Mouse (Mus musculus) midbrain, embryonic 14.5 days (tissue): ENCODE results near the gene Ccdc73. TPM values are rescaled to one million over a fixed set of nuclear protein-coding genes. Genes with fewer than 3 reads are reported as not detected.

Experiments used
- ATAC-seq: fragments of 200-750 bp; cut with Nextera tagmentation; 2 replicates; pipeline ENCODE4 v1.8.0; 2017; ENCODE audit warnings: moderate number of reproducible peaks, moderate library complexity; ENCODE audit not compliant: low FRiP score, low TSS enrichment
- DNase-seq: peaks from one replicate; pipeline ENCODE4 v3.0.0-alpha.2; 2015
- H3K27ac ChIP-seq: fragments of 300-500 bp; sonication (generic); replicated peaks from 2 replicates; pipeline ENCODE4 v1.5.1; 2014; ENCODE audit warnings: mild to moderate bottlenecking, low read depth, low read length, moderate library complexity
- H3K27me3 ChIP-seq: fragments of 300-500 bp; sonication (generic); 2 replicates; pipeline ENCODE4 v1.6.1; 2014; ENCODE audit warnings: low read length, control low read depth, mixed read lengths; ENCODE audit not compliant: control insufficient read depth, insufficient read depth
- H3K36me3 ChIP-seq: fragments of 300-500 bp; sonication (generic); 2 replicates; pipeline ENCODE4 v1.6.1; 2014; ENCODE audit warnings: low read length, control low read depth; ENCODE audit not compliant: control insufficient read depth, insufficient read depth
- H3K4me1 ChIP-seq: fragments of 300-500 bp; sonication (generic); 2 replicates; pipeline ENCODE4 v1.6.1; 2014; ENCODE audit warnings: mild to moderate bottlenecking, antibody characterized with exemption, low read length, control low read depth; ENCODE audit not compliant: control insufficient read depth, insufficient read depth
- H3K4me2 ChIP-seq: fragments of 300-500 bp; sonication (generic); 2 replicates; pipeline ENCODE4 v1.6.1; 2014; ENCODE audit warnings: mild to moderate bottlenecking, low read length, moderate library complexity
- H3K4me3 ChIP-seq: fragments of 300-500 bp; sonication (generic); replicated peaks from 2 replicates; pipeline ENCODE4 v1.5.1; 2014; ENCODE audit warnings: low read depth, low read length
- H3K9ac ChIP-seq: fragments of 300-500 bp; sonication (generic); replicated peaks from 2 replicates; pipeline ENCODE4 v1.6.1; 2014; ENCODE audit warnings: mild to moderate bottlenecking, low read length, moderate library complexity
- H3K9me3 ChIP-seq: fragments of 300-500 bp; sonication (generic); 2 replicates; pipeline ENCODE4 v1.6.1; 2016; ENCODE audit warnings: low read length, control low read depth, mixed read lengths; ENCODE audit not compliant: control insufficient read depth
- WGBS: fragments of 180-500 bp; shearing (Covaris S2); extraction: QIAGEN DNeasy Blood & Tissue Kit; methylation state at CpG from one replicate; pipeline ENCODE4 v1.1.7; 2014; 5-methylcytosine and 5-hydroxymethylcytosine counted together
- polyA plus RNA-seq: library from polyadenylated mRNA; unstranded; fragments of >200 nt; fragmentation: Nextera tagmentation; extraction: Ambion mirVana; gene quantifications from 2 replicates; pipeline ENCODE4 v1.2.1, GENCODE M21; 2014

Ccdc73 gene
- polyA plus RNA-seq, 1 experiment from 2014 or later, result 6.7 TPM

GRCm38 (mm10) chr2:105026950-105027695 lies 159.5 kb downstream of the Ccdc73 start:
- H3K27me3 ChIP-seq, result no peaks in the 10 kb centered on the region
- WGBS, result 88% methylated on average over 22 of the region's 22 CpGs
- no peaks in the 10 kb centered on the region for H3K4me1 ChIP-seq
- H3K4me2 ChIP-seq, result no peak overlapping the region
- no peak overlapping the region for H3K27ac ChIP-seq
- DNase-seq (no peak), ATAC-seq (no peak)
- H3K36me3 ChIP-seq, result no peaks in the 10 kb centered on the region
- no peaks in the 10 kb centered on the region for H3K9me3 ChIP-seq
- no peak overlapping the region for H3K4me3 ChIP-seq
- H3K9ac ChIP-seq, result no peak overlapping the region

GRCm38 (mm10) chr2:105028806-105029205 lies 161.2 kb downstream of the Ccdc73 start:
- Histone ChIP-seq H3K27ac (no peak overlapping the region), H3K9me3 (no peaks in the 10 kb centered on the region), H3K4me1 (no peaks in the 10 kb centered on the region), H3K9ac (no peak overlapping the region), H3K36me3 (no peaks in the 10 kb centered on the region), H3K4me2 (no peak overlapping the region), H3K27me3 (no peaks in the 10 kb centered on the region), H3K4me3 (no peak overlapping the region)
- no peak for DNase-seq
- WGBS, result 81% methylated on average over 5 of the region's 5 CpGs
- no peak for ATAC-seq

GRCm38 (mm10) chr2:105030505-105030904 lies 162.9 kb downstream of the Ccdc73 start:
- H3K4me2 ChIP-seq, result no peak overlapping the region
- H3K9ac ChIP-seq, result no peak overlapping the region
- no peak overlapping the region for H3K4me3 ChIP-seq
- no peaks in the 10 kb centered on the region for H3K27me3 ChIP-seq
- H3K36me3 ChIP-seq, result no peaks in the 10 kb centered on the region
- H3K4me1 ChIP-seq, result no peaks in the 10 kb centered on the region
- H3K9me3 ChIP-seq, result no peaks in the 10 kb centered on the region
- no peak for ATAC-seq
- no peak overlapping the region for H3K27ac ChIP-seq
- WGBS, result 94% methylated on average over 5 of the region's 5 CpGs
- no peak for DNase-seq

- H3K9me3 ChIP-seq, result no peaks in the 10 kb centered on the region
- H3K4me3 ChIP-seq, result no peak overlapping the region
- H3K4me1 ChIP-seq, result no peaks in the 10 kb centered on the region
- H3K9ac ChIP-seq, result no peak overlapping the region
- no peak for DNase-seq
- 35% methylated on average over 3 of the region's 3 CpGs for WGBS
- no peaks in the 10 kb centered on the region for H3K27me3 ChIP-seq
- ATAC-seq, result no peak
- H3K27ac ChIP-seq, result no peak overlapping the region
- H3K36me3 ChIP-seq, result no peaks in the 10 kb centered on the region
- H3K4me2 ChIP-seq, result no peak overlapping the region
Measured at GRCm38 (mm10) chr2:105034084-105034483, 166.5 kb downstream of the Ccdc73 start.

- Histone ChIP-seq H3K9me3 (no peaks in the 10 kb centered on the region), H3K4me3 (no peak overlapping the region), H3K27ac (no peak overlapping the region), H3K9ac (no peak overlapping the region), H3K4me2 (no peak overlapping the region), H3K36me3 (no peaks in the 10 kb centered on the region), H3K27me3 (no peaks in the 10 kb centered on the region), H3K4me1 (no peaks in the 10 kb centered on the region)
- WGBS, result 67% methylated on average over 11 of the region's 11 CpGs
- no peak for DNase-seq
- ATAC-seq, result no peak
Measured at GRCm38 (mm10) chr2:105035985-105036384, 168.4 kb downstream of the Ccdc73 start.

GRCm38 (mm10) chr2:105036401-105037070 lies 168.9 kb downstream of the Ccdc73 start:
- no peak overlapping the region for H3K9ac ChIP-seq
- no peak overlapping the region for H3K27ac ChIP-seq
- H3K27me3 ChIP-seq, result no peaks in the 10 kb centered on the region
- no peak for ATAC-seq
- no peaks in the 10 kb centered on the region for H3K9me3 ChIP-seq
- no peaks in the 10 kb centered on the region for H3K36me3 ChIP-seq
- H3K4me2 ChIP-seq, result no peak overlapping the region
- H3K4me1 ChIP-seq, result no peaks in the 10 kb centered on the region
- 86% methylated on average over 11 of the region's 11 CpGs for WGBS
- DNase-seq, result no peak
- H3K4me3 ChIP-seq, result no peak overlapping the region

GRCm38 (mm10) chr2:105037956-105038569 lies 170.5 kb downstream of the Ccdc73 start:
- H3K4me3 ChIP-seq, result no peak overlapping the region
- ATAC-seq (no peak), DNase-seq (no peak)
- no peaks in the 10 kb centered on the region for H3K9me3 ChIP-seq
- H3K36me3 ChIP-seq, result no peaks in the 10 kb centered on the region
- H3K4me2 ChIP-seq, result no peak overlapping the region
- WGBS, result 85% methylated on average over 7 of the region's 7 CpGs
- H3K4me1 ChIP-seq, result no peaks in the 10 kb centered on the region
- H3K27ac ChIP-seq, result no peak overlapping the region
- H3K9ac ChIP-seq, result no peak overlapping the region
- no peaks in the 10 kb centered on the region for H3K27me3 ChIP-seq

- Histone ChIP-seq H3K4me3 (no peak overlapping the region), H3K27me3 (no peaks in the 10 kb centered on the region), H3K9me3 (no peaks in the 10 kb centered on the region), H3K4me1 (no peaks in the 10 kb centered on the region), H3K27ac (no peak overlapping the region), H3K4me2 (no peak overlapping the region), H3K9ac (no peak overlapping the region), H3K36me3 (no peaks in the 10 kb centered on the region)
- no peak for ATAC-seq
- no peak for DNase-seq
- 96% methylated on average over 5 of the region's 5 CpGs for WGBS
Measured at GRCm38 (mm10) chr2:105038879-105039278, 171.3 kb downstream of the Ccdc73 start.
